Mouse (Mus musculus) myocyte (in vitro differentiated cells): ENCODE data around the gene Gdpd5.

Source experiments
- CEBPB ChIP-seq: IDR thresholded peaks from 2 replicates; pipeline ENCODE4 v1.6.1; 2011; ENCODE audit warnings: mild to moderate bottlenecking, moderate library complexity; ENCODE audit not compliant: poor library complexity, insufficient read depth, severe bottlenecking
- E2F4 ChIP-seq: IDR thresholded peaks from one replicate; pipeline ENCODE4 v1.6.1; 2011; ENCODE audit warnings: mild to moderate bottlenecking, control low read depth, moderate library complexity; ENCODE audit not compliant: insufficient read depth
- MYOG ChIP-seq, 3 experiments: IDR thresholded peaks; one replicate each; pipeline ENCODE4 v1.6.1; 2011; ENCODE audit warnings: control low read depth in 2 of 3, low read depth in 2 of 3, mild to moderate bottlenecking in 2 of 3; ENCODE audit not compliant: insufficient read length in 2 of 3, control insufficient read depth in 1 of 3, insufficient read depth in 1 of 3
- POLR2A ChIP-seq: IDR thresholded peaks from one replicate; pipeline ENCODE4 v1.6.1; 2011; ENCODE audit warnings: low read depth, mild to moderate bottlenecking, control low read depth, moderate library complexity; ENCODE audit not compliant: insufficient read length
- POLR2AphosphoS2 ChIP-seq: IDR thresholded peaks from one replicate; pipeline ENCODE4 v1.6.1; 2011; ENCODE audit warnings: low read depth, control low read depth; ENCODE audit not compliant: insufficient read length
- USF1 ChIP-seq: IDR thresholded peaks from one replicate; pipeline ENCODE4 v1.6.1; 2011; ENCODE audit warnings: low read depth, mild to moderate bottlenecking, control low read depth, moderate library complexity

GRCm38 (mm10) chr7:99463120-99463519, 81.9 kb downstream of the Gdpd5 start:
- TF ChIP-seq POLR2A = no peak
- no peak for TF ChIP-seq E2F4
- no peak for TF ChIP-seq MYOG (IDR thresholded peaks at IDR 0.05; ENCODE audit: control insufficient read depth in 1 of 3, insufficient read depth in 1 of 3, insufficient read length in 2 of 3, low read depth in 2 of 3)
- TF ChIP-seq CEBPB = no peak
- no peak for TF ChIP-seq USF1
- no peak for TF ChIP-seq POLR2AphosphoS2
